Mouse (Mus musculus) retina, postnatal 1 day (tissue): Measurements from ENCODE around the gene Atf6b.

Experiments
- DNase-seq: peaks from one replicate; pipeline ENCODE4 v3.0.0-alpha.2; 2012

Gene Atf6b

DNA sequence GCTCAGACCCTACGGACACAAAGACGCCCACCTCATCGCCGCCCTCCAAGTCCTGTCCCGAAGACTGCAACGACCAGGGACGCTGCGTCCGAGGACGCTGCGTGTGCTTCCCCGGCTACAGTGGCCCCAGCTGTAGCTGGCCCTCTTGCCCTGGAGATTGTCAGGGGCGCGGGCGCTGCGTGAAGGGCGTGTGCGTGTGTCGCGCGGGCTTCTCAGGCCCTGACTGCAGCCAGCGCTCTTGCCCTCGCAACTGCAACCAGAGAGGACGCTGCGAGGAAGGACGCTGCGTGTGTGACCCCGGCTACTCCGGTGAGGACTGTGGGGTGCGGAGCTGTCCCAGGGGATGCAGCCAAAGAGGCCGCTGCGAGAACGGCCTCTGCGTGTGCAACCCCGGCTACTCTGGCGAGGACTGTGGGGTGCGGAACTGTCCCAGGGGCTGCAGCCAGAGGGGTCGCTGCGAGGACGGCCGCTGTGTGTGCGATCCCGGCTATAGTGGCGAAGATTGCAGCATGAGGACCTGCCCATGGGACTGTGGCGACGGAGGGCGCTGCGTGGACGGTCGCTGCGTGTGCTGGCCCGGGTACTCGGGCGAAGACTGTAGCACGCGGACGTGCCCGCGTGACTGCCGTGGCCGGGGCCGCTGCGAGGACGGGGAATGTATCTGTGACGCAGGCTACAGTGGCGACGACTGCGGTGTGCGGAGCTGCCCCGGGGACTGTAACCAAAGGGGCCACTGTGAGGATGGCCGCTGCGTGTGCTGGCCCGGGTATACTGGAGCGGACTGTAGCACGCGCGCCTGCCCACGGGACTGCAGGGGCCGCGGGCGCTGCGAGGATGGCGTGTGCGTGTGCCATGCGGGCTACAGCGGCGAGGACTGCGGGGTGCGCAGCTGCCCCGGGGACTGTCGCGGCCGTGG is 24.5 kb downstream of the Atf6b start:
- DNase-seq = peak; percentile 45

- peak; percentile 19 for DNase-seq
Observed at GRCm38 (mm10) chr17:34672246-34672792, 25.4 kb downstream of the Atf6b start.

DNA sequence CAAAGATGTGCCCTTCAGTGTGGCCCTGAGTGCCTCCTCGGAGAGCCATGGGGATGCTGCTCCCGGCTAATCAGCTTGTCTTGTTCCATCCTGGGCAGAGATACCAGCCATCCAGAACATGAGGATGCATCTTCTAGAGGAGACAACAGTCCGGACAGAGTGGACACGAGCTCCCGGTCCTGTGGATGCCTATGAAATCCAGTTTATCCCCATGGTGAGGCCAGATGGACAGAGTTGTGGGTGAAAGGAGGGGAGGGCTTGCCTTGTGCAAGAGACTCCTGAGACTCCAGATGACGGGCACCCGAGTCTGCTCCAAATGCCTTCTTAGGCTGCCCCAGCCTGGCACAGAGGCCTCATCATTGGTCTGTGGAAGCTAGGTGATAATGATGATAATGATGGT is 26.2 kb downstream of the Atf6b start:
- DNase-seq = no peak

GRCm38 (mm10) chr17:34674524-34675204 is 27.7 kb downstream of the Atf6b start:
- DNase-seq = no peak

DNA sequence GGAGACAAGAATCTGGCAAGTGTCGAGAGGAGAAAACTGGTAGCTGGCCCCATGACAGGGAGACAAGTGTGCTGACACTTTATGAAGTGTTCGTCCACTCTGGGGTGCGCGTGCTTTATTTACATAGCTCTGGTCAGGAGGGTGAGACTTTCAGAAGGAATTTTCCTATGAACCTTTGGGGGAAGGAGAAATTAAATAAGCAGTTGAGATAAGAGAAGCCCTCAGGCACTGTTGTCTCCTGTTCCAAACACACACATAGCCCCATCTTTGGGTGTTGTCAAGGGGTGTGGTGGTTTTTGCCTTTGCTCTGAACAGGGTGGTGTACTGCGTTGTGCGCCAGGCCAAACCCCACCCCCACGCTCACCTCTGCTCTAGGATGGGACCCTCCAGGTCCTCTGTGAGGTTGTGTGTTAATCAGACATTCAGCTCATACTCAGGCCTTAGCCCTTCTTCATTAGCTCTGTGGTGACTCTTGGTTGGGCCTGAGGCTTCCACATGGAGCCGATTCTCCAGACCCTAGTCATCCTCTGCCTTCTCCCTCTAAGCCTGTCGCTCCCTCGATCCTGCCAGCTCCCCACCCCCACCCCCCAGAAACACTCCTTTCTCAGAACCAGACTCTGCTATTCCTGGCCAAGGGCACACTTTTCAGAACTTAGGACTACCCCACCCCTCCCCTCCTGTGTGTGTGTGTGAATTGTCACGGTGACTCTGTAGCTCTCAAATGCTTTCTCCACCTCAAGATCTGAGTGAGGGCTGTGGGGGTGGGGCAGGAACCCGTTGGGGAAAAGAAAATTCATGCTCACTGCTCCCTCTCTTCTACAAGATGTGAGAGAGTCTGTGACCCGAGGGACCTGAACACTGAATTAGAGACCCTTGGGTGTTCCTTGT is 28.5 kb downstream of the Atf6b start:
- no peak for DNase-seq

- no peak for DNase-seq
Observed at GRCm38 (mm10) chr17:34676093-34676460, 29.1 kb downstream of the Atf6b start.

- no peak for DNase-seq
Observed at GRCm38 (mm10) chr17:34676671-34677070, 29.7 kb downstream of the Atf6b start.

DNA sequence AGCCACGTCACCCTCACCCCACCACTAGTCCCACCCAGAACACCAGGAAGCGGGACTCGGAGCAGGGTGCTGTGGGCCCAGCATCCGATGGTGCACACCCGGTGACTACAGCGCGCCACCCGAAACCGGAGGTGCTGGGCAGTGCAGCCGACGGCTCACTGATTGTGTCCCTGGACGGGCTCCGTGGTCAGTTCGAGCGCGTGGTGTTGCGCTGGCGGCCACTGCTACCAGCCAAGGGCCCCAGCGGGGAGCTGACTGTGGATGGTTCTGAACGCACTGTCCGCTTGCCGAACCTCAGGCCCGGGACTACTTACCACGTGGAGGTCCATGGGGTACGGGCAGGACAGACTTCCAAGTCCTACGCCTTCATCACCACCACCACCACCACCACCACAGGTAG is 33.2 kb downstream of the Atf6b start:
- DNase-seq = no peak

DNA sequence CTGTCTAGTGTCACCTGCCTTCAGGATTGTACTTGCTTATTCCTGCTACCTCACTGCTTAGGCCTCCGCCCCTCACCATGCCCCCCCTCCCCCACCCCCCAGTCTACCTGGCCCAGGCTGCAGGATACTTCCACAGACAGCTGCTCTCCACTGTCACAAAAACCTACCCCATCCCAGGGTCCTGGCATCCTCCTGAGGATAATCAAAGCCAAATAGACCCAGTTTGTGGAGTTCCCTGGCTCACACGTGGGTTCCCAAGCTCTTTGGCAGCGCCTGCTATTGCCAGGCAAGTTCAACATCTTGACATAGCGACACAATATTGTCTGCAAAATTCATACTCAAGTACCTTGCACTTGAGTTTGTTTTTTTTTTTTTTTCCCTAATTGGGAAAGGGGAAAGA is 33.7 kb downstream of the Atf6b start:
- DNase-seq = no peak

DNA sequence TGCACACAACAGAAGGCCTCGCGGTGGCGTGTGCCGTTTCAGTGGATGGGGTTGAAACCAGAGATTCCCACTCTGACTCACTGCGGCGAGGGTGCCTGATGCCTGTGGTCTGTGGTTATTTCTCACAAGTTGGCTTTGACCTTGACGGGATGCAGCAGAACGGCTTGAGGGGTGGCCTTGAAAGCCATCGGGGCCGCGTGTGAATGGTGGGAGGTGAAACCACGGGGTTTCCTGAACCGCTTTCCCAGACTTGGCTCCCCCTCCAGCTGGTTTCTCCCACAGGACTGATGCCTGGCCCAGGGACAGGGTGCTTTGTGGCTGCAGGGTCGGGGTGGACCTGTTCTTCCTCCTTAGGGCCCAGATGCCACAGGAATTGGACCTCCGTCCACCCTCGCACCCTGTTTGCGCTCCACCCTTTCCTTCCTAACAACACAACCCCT is 34.2 kb downstream of the Atf6b start:
- no peak for DNase-seq

DNA sequence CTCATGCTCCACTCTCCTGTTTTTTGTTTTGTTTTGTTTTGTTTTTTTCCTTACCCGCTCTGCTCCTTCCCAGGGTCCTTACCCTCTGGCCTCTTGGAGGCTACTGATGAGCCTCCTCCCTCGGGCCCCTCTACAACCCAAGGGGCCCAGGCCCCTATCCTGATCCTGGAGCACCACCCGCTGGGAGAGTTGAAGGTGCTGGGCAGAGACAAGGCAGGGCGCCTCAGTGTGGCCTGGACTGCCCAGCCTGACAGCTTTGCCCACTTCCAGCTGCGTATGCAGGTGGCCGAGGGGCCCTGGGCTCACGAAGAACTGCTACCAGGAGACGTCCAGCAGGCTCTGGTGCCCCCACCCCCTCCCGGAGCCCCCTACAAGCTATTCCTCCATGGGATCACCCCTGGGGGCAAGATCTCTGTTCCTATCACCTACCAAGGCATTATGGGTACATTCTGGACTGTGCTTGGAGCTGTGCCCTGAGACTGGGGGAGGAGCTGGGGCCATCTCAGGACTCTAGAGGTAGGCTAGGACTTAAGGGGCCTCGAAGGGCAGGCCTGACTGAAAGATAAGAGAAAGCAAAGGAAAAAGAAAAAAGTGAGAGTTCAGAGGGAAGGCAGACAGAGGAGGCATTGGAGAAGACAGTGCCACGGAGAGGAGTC is 35.1 kb downstream of the Atf6b start:
- DNase-seq = no peak

DNA sequence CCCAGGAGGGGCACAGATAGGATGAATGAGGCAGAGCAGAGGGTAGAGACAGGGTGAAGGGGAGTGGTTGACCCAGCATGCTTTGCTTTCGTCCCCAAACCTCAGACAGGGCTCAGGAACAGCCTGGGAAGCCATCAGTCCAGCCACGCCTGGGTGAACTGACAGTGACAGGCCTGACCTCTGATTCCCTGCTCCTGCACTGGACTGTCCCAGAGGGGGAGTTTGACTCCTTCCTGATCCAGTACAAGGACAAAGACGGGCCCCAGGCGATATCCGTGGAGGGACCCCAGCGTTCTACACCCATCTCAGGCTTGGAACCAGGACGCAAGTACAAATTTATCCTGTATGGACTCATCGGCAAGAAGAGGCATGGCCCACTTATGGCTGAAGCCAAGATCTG is 36.2 kb downstream of the Atf6b start:
- no peak for DNase-seq

DNA sequence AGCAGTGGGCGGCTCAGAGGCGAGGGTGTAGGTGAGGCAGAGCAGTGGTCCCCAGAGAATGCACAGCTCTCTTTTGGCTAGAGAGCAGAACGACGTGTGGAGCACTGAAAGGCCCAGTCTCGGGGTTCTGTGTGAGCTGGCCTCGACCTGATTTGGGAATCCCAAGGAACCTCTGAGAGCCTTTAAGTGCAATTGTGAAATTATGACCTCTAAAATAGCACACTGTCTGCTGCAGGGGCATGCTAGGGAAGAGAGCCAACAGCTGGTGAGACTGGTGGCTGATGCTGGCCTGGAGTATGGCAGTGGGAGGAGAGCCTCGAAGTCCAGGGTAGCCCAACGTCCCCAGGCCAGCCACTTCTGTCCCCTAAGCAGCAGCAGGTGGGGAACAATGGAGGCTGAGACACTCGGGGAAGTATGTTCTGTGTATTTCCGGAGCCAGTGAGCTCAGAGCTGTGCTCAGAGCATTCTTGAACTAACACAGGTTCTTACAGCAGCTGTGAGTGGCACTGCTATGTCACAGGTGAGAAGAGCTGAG is 36.8 kb downstream of the Atf6b start:
- no peak for DNase-seq

DNA sequence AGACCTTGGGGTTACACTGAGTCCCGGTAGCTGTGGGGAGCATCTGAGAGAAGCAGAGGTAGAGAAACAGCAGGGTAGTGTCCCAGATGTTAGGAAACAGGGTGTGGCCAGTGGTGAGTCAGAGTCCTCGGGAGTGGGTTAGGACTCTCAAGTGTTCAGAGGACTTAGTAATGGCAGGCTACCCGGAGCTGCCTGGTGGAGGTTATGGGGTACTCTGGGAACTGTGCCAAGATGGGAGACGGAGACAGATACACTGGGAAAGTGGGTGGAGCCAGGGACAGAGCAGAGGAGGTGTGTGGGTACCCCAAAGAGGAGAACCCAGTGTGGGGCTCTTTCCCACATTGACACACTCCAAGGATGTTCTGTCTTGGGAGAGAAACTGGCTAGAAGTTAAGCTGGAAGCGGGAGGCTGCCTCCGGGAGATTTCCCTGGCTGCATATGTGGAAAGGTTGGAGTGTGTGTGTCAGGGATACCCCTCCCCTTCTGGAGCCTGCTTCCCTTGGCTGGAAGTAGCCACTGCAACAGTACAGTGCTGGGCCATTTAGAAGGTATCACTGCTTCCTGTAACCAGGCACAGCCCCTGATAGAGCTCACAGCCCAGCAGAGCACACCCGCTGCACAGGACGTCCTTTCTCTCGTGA is 37.4 kb downstream of the Atf6b start:
- DNase-seq = no peak

DNA sequence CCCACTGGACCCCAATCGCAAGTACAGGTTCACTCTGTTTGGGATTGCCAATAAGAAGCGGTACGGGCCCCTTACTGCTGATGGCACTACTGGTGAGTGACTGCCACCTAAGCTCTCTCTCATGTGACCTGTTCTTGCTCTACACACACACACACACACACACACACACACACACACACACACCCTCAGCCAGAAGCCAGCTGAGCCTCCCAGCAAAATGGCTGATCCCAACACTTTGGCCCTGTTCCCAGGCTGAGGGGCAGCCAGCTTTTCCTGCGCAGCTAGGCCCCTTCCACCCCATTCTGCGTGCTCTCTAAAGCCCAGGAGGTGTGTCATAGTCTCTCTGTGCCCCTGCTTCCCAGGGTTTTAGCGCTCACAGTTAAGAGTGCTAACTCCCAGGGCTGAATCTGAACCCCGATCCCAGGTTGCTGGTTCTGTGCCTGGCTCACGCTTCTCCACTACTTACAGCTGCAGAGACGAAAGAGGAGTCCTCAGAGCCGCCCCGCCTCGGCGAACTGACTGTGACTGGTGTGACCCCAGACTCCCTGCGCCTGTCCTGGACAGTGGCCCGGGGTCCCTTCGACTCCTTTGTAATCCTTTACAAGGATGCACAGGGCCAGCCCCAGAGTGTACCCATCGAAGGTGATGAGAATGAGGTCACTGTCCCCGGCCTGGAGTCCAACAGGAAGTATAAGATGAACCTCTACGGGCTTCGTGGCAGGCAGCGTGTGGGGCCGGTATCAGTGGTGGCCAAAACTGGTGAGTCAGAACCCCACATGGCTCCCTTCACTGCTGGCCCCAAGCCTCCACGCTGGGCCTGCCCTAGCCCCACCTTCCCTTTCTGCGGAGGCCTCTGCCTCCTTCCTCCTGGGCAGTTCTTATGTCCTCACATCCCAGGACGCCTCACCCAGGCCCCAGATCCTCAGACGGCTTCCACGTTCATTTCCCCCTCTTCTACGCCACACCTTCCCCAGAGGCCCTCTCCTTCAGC is 38.5 kb downstream of the Atf6b start:
- no peak for DNase-seq

- DNase-seq = no peak
Observed at GRCm38 (mm10) chr17:34688889-34689288, 41.9 kb downstream of the Atf6b start.

DNA sequence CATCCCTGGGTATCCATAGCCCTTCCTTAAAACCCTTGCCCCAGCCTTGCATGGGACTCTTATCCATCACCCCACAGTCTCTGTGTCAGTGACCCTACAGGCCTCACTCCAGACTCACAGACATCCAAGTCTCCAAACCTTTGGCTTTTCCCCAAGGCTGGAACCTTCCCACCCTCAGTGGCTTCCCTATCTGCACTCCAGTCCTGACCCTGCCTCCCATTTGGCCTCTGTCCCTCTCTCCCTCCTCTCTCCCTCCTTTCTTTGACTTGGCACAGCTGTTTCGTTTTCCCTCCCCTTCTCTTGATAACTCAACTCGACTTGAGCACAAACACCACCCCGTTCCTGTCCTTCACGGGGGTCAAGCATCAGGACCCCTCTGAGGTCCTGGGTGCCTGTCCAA is 43.5 kb downstream of the Atf6b start:
- no peak for DNase-seq

DNA sequence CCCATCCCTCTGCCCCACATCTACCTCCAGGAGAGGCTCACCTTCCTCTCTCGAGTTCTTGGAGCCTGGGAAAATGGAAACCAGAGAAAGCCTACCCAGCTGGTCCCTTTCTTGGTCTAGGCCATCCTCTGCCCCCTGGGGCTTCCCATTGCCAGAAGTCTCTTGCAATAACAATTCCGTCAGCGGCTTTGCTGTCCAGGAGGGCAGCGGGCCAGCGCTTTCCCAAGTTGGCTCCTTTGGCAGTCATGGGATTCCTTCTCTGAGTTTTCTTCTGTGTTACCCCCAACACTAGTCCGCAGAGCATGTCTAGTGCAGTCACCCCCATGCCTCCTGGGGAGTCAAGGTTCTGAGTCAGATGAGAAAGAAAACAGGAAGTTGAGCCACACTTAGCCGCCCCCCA is 46.0 kb downstream of the Atf6b start:
- DNase-seq = no peak

DNA sequence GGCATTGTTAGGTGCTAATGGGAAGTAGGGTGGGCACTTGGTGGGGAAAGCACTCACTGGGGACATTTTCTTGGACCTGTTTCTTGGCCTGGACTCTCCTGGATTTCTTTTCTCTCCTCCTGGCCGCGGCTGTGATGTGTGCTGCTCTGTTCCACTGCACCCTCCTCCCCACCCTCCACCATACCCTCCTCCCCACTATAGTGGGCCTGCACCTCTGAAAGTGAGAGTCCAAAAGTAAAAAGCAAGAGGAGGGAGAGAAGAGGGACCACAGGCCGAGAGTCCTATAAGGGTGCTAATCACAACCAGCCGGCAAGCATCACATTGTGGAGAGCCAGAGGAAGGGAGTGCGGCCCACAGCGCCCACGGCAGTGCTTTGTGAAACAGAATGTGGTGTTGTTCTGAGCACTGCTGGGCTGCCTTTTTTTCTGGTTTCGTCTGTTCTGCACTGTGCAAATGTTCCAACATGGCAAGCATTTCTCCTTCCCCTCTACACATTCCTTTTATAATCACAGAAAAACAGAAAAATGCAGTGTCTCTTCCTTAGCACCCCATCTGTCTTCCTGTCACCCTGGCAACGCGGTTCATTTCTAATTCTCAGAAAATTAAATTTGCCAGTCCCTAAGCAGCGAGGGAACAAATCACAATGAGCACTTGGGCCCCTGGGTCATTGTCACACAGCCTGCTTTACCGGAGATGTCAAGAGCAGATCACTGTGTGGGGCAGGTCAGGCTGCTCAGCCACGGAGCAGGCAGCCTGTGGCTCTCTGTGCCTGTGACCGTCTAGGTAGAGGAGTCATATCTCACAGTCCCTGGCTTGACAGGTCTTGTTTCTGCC is 52.8 kb downstream of the Atf6b start:
- DNase-seq = no peak
